Mouse (Mus musculus) brain, adult 10 weeks (tissue): ENCODE data around the gene Gm45711. TPM values are rescaled to one million over a fixed set of nuclear protein-coding genes. Genes with fewer than 3 reads are reported as not detected.

Experiments
- polyA plus RNA-seq: library from polyadenylated mRNA; stranded (reverse); fragments of 350-450 nt; fragmentation: Illumina TruSeq; extraction: RNeasy Lipid Tissue Mini Kit (QIAGEN cat#74804); gene quantifications from one replicate; pipeline ENCODE4 v1.2.3, GENCODE M21; 2015; ENCODE audit warnings: low read depth, low replicate concordance

Gm45711 gene
- polyA plus RNA-seq = not detected

GRCm38 (mm10) chr8:104309441-104310155 lies at the start of gene Gm45711, which contains the start of gene Cmtm1:
Gene Gm45711 (minus strand): TSS chr8:104310081.
Gene Cmtm1 (minus strand): TSS chr8:104310145.

GRCm38 (mm10) chr8:104339229-104339982 lies 29.5 kb upstream of the Gm45711 start, which contains the start of gene Cmtm3:
Gene Cmtm3 (plus strand): TSS chr8:104339410.

GRCm38 (mm10) chr8:104321930-104322329 lies 12.0 kb upstream of the Gm45711 start, which contains the start of gene Cmtm2b:
Gene Cmtm2b (plus strand): TSS chr8:104322230.

GRCm38 (mm10) chr8:104321267-104321666 lies 11.4 kb upstream of the Gm45711 start, which contains the start of gene Gm11020:
Gene Gm11020 (plus strand): TSS chr8:104321567.

GRCm38 (mm10) chr8:104293081-104293480 lies 16.8 kb downstream of the Gm45711 start, which contains the start of gene Cmtm2a:
Gene Cmtm2a (minus strand): TSS chr8:104293181.

GRCm38 (mm10) chr8:104250439-104251367 lies 59.2 kb downstream of the Gm45711 start, which contains the start of gene Cklf:
Gene Cklf (plus strand): TSS chr8:104250861.

GRCm38 (mm10) chr8:104248276-104248675 lies 61.6 kb downstream of the Gm45711 start, which contains the start of gene Tk2:
Gene Tk2 (minus strand): TSS chr8:104248558.

Other genes with a start within 250 kb of the Gm45711 start
- gene Cdh5, start 208.5 kb downstream of the Gm45711 start, polyA plus RNA-seq = 9.8 TPM
- gene Bean1, start 139.6 kb downstream of the Gm45711 start, polyA plus RNA-seq = 10.8 TPM
- 40.2 TPM for gene Tk2, start 61.5 kb downstream of the Gm45711 start, polyA plus RNA-seq
- gene Cklf, start 59.2 kb downstream of the Gm45711 start, polyA plus RNA-seq = 8.0 TPM
- not detected for gene Cmtm2a, start 16.9 kb downstream of the Gm45711 start, polyA plus RNA-seq
- not detected for gene Cmtm1, start 64 bp upstream of the Gm45711 start, polyA plus RNA-seq
- gene Gm11020, start 11.5 kb upstream of the Gm45711 start, polyA plus RNA-seq = not detected
- not detected for gene Cmtm2b, start 12.1 kb upstream of the Gm45711 start, polyA plus RNA-seq
- 12.5 TPM for gene Cmtm3, start 29.3 kb upstream of the Gm45711 start, polyA plus RNA-seq
- gene Cmtm4, start 85.7 kb upstream of the Gm45711 start, polyA plus RNA-seq = 43.4 TPM
- 132 TPM for gene Dync1li2, start 133.0 kb upstream of the Gm45711 start, polyA plus RNA-seq
- 0.57 TPM for gene Terb1, start 199.8 kb upstream of the Gm45711 start, polyA plus RNA-seq
- gene Nae1, start 224.6 kb upstream of the Gm45711 start, polyA plus RNA-seq = 82.2 TPM
- 24.0 TPM for gene Car7, start 224.6 kb upstream of the Gm45711 start, polyA plus RNA-seq